Mouse (Mus musculus): ENCODE results near the gene Sord. TPM values are rescaled to one million over a fixed set of nuclear protein-coding genes. Genes with fewer than 3 reads are reported as not detected.
A peak's percentile ranks its signal among the peaks of the same experiment; 100 is the strongest.

Gene Sord
- polyA plus RNA-seq, 2 experiments from 2014 or later, result 4.1 to 4.4 TPM

- ATAC-seq, result no peak
Measured at GRCm38 (mm10) chr2:122240735-122241134, 6.2 kb downstream of the Sord start.

- no peak for ATAC-seq
Measured at GRCm38 (mm10) chr2:122241226-122241625, 6.7 kb downstream of the Sord start.

- ATAC-seq, result no peak
Measured at GRCm38 (mm10) chr2:122241935-122242334, 7.4 kb downstream of the Sord start.

- peak; percentile 94 for ATAC-seq
Measured at GRCm38 (mm10) chr2:122243671-122244131, 9.2 kb downstream of the Sord start.

GRCm38 (mm10) chr2:122247786-122248185 is 13.2 kb downstream of the Sord start:
- ATAC-seq, result no peak

GRCm38 (mm10) chr2:122255997-122256396 is 21.4 kb downstream of the Sord start:
- no peak for ATAC-seq

GRCm38 (mm10) chr2:122260729-122261128 is 26.2 kb downstream of the Sord start:
- no peak for ATAC-seq

- no peak for ATAC-seq
Measured at GRCm38 (mm10) chr2:122264690-122265089, 30.1 kb downstream of the Sord start.

- no peak for ATAC-seq
Measured at GRCm38 (mm10) chr2:122266407-122267193, 32.1 kb downstream of the Sord start.

- ATAC-seq, result no peak
Measured at GRCm38 (mm10) chr2:122278769-122279168, 44.2 kb downstream of the Sord start.

GRCm38 (mm10) chr2:122284091-122284490 is 49.5 kb downstream of the Sord start:
- no peak for ATAC-seq

GRCm38 (mm10) chr2:122286137-122286536 is 51.6 kb downstream of the Sord start:
- ATAC-seq, result no peak

- ATAC-seq, result no peak
Measured at GRCm38 (mm10) chr2:122294916-122295315, 60.4 kb downstream of the Sord start.

GRCm38 (mm10) chr2:122297271-122298095 is 62.9 kb downstream of the Sord start:
- ATAC-seq, result no peak

- no peak for ATAC-seq
Measured at GRCm38 (mm10) chr2:122298096-122298499, 63.5 kb downstream of the Sord start, which contains the start of gene Duox2. TSS of gene Duox2 (minus strand) at chr2:122298449.

- peak; percentile 33 for ATAC-seq
Measured at GRCm38 (mm10) chr2:122298596-122299490, 64.3 kb downstream of the Sord start, which contains the start of gene Duoxa2. TSS of gene Duoxa2 (plus strand) at chr2:122298900.

GRCm38 (mm10) chr2:122299911-122300655 is 65.5 kb downstream of the Sord start:
- ATAC-seq, result no peak

- no peak for ATAC-seq
Measured at GRCm38 (mm10) chr2:122300656-122301020, 66.1 kb downstream of the Sord start.

GRCm38 (mm10) chr2:122301081-122301920 is 66.8 kb downstream of the Sord start:
- peak; percentile 48 for ATAC-seq

GRCm38 (mm10) chr2:122301921-122302573 is 67.5 kb downstream of the Sord start:
- no peak for ATAC-seq
